Mouse (Mus musculus): ENCODE data around the gene Vps54.
A peak's percentile ranks its signal among the peaks of the same experiment; 100 is the strongest.

Gene Vps54

DNA sequence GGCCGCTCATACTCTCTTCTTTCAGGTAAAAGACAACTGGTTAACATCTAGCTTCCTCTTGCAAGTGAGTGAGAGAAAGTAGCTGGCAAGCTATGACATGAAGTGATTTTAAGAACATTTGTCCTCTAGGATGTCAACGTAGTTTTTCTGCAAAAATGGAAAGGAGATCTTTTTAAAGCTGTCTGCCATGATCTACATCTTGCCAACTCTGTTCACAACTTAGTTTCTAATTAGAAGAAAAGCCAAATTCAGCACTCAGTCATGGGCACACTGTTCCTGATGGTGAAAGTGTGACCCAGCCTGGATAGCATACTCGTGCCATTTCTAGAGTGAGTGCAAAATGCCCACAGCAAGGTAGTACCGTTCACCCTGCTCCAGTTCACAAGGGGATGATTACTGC is 100.0 kb downstream of the Vps54 start:
- DNase-seq (ENCODE audit: low spot score): no peak

DNA sequence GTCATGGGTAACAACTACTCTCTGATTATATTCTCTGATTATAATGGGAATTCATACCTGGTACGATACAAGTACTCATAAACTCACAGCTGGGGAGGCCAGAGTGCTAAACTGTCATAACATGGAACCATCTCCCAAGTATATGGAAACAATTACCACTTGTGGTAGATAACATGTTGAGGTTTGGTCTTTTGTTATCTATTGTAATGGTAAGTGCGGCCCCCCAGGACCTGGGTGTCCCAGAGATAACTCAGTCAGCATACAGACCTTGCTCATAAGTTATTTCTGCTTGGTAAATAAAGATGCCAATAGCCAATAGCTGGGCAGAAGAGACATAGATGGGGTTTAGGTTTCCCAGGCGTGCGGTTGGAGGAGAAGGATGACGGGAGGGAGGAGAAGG is 104.4 kb downstream of the Vps54 start:
- no peak for DNase-seq (ENCODE audit: low spot score)

DNA sequence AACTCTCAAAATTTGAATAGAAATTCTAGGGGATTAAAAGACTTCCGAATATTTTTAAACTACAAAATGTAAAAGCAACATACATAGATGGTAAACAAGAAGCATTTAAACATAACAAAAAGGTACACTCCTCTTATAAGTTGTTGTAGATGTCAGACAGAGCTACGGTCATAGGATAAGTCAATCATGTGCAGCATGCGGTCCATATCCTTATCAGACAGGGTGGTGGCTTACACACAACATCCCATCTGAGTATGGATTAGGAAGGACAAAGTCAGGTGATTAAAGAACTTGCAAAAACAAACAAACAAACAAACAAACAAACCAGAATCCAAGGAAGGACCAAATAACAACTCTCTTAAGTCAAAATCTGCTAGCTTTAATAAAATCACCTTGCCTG is 106.9 kb downstream of the Vps54 start:
- no peak for DNase-seq (ENCODE audit: low spot score)

DNA sequence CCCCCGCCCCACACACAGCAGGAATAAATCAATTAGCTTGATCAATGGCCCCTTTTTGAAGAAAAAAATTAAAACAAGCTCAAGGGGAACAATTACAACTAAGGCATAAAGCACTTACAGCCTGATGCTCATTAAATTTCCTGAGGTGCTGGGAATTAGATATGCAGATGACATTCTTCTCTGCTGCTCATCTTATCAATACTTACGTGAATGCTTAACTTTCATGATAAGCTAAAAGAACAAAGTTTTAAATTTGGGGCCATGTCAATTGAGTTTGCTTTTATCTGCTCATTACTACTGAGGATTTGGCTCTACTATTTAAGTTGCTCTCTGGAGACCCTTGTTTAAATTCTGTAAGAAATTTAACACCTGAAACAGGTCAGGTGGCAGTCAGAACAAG is 109.8 kb downstream of the Vps54 start:
- DNase-seq (ENCODE audit: low spot score): no peak

DNA sequence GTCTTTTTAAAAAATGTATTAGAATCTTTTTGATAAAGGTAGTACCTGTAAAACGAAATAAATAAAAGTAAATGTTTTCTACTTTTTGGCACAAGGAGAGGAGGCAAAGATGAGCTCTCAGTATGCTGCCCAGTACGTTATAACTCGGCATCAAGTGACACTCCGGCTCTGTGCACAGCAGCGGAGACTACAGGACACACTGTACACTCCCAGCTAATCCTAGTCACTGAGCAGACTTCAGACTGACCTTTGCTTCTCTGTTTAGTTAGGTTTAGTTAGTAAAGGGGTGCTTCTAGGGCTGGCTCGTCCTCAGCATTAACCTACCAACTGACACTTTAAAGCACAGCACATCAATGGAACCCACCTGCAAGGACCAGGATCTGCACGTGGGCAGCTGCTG is 112.2 kb downstream of the Vps54 start:
- DNase-seq (ENCODE audit: low spot score): no peak

DNA sequence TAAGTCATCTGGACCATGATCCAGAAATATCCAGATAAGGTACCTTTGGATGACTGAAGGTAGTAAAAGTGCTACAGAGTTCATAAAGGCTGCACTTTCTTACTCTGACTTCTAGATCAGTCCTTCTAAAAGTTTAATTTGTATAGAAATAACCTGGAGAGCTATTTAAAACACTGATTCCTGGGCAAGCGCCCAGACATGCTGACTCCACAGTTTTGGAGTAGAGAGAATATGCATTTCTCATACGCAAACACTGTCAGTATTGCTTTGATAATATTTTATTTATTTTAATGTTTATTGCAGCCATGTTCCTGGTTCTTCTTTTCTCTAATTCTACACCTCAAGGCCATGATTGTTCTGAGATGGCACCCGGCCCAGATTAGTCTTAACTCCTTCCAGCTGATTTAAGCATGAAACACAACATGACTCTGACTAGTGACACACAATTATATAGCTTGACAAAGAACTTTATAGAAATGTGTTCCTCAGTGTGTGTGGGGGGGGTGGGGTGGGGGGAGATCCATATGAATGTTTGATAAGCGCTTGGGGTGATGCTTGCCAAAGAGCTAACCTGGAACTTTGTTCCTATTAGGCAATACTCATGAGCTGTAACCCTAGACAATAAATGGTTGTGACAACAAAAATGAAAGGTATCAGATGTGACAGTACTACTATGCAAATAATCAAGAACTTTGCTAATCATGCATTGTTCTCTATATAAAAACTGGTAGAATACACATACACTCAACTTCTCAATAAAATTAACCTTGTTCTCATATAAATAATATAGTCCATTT is 124.3 kb downstream of the Vps54 start:
- DNase-seq (ENCODE audit: low spot score): no peak

DNA sequence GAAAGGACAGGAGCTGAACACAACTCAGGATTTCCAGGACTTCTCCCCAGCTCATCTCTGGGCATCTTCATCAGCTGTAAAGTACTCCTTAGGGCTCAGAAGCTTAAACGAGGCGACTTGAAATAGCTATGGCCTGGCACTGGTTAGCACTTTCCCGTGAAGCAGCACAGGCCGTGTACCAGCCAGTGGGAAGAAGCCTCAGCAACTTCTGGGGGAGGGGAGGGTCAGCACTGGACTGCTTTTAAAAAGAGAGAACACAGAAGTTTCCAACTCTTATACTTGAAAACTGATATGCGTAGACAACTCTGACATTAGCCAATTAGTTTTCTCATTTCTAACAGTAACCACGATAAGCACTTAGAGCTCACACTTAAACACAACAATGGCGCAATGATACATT is 129.4 kb downstream of the Vps54 start:
- DNase-seq (ENCODE audit: low spot score): no peak

DNA sequence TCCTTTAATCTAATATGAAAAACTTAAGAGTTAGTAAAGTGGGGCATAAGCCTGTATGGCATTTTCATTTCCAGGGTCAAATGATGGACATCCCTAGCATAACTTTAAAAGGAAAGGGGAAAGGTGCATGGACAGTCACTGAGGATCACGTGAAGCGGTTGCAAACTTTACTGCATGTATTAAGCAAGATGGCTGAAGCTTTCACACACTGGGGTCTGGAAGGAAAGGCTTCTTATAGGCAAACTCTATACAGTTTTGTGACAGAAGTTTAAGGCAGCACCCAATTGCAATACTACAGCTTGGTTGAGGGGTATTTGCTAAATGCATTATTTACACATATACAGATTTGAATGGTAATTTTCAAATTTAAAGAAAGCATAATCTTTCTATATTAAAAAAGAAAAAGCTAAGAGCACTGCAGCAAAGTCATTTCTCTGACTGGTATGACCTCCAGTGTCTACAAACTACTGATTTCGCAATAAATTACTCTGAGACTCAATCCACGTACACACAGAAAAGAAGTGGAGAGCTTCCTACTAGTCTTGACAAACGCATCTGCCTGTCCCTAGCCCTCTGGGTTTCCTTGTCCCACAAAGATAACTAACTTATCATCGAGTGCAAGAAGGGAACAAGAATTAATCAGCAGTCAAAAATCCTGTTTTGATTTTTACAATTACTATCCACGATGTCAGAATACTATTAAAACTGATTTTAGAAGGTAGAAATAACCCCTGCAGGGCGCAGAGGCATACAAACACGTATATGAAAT is 130.4 kb downstream of the Vps54 start:
- no peak for DNase-seq (ENCODE audit: low spot score)

DNA sequence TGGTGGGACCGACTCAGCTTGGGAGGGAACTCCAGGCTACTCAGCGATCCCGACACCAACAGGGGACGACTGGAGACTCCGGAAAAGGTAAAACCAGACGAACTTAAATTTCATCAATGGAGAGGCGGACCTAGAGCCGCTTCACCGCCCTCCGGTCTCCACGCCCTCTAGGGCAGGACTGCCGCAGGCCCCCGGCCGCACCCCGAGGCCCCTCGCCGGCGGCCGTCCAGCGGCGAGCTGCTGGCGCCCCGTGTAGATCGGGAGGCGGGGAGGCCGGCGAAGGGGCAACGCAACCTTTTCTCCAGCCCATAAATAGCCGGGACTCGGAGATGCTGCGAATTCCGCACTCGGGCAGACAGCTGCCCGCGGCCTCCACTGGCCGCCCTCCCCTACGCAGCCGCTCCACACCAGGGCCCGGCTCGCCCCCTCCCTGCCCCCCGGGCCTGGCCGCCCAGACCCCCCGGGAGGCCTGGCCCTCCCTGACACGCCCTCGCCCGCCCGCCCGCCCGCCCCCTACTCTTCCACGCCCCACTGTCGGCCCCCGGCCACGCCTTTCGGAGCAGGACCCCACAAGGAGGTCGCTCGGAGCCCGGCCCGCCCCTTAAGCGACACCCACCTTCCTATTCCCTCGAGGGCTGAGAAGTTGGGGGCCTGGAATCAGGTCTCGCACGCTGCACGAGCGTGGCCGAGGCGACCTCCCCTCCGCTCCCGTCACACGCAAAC is 131.5 kb downstream of the Vps54 start:
- peak; percentile 87 for DNase-seq (ENCODE audit: low spot score)
